Mouse (Mus musculus) left cerebral cortex, postnatal 4 days (tissue): ENCODE data around the gene Snrk. TPM values are rescaled to one million over a fixed set of nuclear protein-coding genes. Genes with fewer than 3 reads are reported as not detected.

Source experiments
- DNase-seq: peaks from one replicate; pipeline ENCODE4 v3.0.0-alpha.2; 2022
- intact Hi-C: fragments of 180-260 bp; cut with DNase I; formaldehyde crosslinking; loops from one replicate; pipeline ENCODE4 v1.15.1; 2025
- total RNA-seq, 2 experiments: library from RNA; stranded (reverse); gene quantifications; 2 replicates each; pipeline ENCODE4 v1.2.3; 2021

The Snrk gene
- total RNA-seq, 2 experiments from 2014 or later, result 109 to 120 TPM

- DNase-seq, result no peak
- intact Hi-C loops, result no loop called here
Measured at GRCm38 (mm10) chr9:122177256-122178220, 60.5 kb downstream of the Snrk start.

GRCm38 (mm10) chr9:122178427-122178826 is 61.4 kb downstream of the Snrk start:
- intact Hi-C loops, result no loop called here
- no peak for DNase-seq

DNA sequence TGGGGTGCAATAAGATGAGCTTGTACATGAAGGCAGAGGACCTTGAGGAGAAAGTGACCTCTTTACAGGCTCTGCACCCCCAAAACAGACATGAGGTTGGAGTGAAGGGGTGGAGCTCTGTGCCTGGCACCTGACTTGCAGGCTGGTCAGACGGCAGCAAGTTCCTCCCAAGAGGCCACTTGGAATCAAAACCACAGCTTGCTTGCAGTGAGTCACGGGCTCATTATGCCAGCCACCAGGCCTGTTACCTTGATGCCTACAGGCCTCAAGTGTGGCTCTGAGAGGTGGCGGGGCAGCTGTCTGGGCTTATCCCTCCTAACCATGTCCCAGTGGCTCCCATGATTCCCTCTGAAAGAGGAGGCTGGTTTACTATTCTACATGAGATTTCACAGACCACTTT is 63.0 kb downstream of the Snrk start:
- intact Hi-C loops, result no loop called here
- no peak for DNase-seq

DNA sequence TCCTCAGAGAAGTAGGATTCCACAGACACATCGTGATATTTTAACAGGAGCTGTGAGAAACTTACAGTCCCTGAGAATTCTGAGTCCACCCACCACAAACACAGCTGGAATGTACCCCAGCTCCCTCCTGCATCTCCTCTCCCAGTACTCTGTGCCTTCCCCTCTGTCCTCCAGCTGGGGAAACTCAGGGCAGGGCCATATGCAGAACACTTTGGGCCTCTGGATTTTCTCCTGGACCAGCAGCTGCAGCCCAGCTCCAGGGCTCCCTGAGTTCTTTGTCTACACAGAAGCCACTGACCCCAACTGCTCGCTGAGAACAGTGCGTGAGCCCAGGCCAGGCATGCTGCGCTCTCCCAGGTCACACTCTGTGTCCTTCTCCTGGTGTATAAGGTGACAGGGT is 66.0 kb downstream of the Snrk start:
- intact Hi-C loops, result no loop called here
- DNase-seq, result no peak

DNA sequence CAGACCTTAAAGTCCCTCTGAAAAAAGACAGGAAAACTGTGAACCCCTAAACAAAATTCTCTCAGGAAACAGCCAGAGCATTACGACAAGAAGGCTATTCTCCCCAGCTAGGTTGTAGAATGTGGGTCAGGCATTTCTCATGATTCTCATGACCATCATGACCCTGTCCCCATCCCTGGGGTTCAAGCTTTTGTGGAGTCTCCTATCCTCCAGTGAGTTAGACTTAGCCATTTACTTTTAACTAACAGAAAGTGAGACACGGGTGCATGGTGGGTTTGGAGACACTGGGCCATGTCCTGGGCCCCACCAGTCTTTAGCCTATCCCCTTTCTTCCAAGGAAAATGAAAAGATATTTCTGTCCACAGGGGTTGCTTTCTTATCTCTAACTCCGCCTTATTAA is 67.3 kb downstream of the Snrk start:
- DNase-seq, result no peak

GRCm38 (mm10) chr9:122185061-122185460 is 68.0 kb downstream of the Snrk start:
- DNase-seq, result peak; percentile 72
- intact Hi-C loops, result no loop called here

More for the DNA sequence above, 67.3 kb downstream of the Snrk start:
- intact Hi-C loops, result no loop called here

GRCm38 (mm10) chr9:122185953-122186352 is 68.9 kb downstream of the Snrk start:
- intact Hi-C loops, result no loop called here
- no peak for DNase-seq

DNA sequence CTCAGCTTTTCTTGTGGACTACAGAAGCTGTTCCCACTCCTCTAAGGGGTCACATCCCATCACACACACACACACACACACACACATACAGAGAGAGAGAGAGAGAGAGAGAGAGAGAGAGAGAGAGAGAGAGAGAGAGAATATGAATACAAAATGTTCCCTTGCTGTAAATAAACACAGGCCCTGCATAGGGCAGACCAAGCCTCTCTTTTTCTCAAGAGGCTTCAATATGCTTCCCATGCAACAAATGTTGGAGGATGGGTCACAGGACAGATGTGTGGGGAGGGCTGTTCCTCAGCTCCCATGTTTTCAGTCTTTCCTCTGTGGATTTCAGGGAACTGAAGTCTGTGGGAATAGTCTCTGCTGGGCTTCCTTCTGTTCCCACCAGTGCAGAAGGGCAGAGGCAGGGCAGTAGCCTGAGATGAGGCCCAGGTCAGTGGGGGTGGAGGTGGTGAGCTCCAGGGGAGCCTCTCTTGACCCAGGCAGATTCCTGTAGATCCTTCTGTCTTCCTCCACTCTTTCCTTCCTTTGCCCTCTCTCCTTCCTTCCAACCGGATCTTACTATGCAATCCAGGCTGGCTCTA is 69.7 kb downstream of the Snrk start:
- intact Hi-C loops, result no loop called here
- DNase-seq, result no peak

GRCm38 (mm10) chr9:122187451-122187921 is 70.4 kb downstream of the Snrk start:
- no peak for DNase-seq
- intact Hi-C loops, result no loop called here

DNA sequence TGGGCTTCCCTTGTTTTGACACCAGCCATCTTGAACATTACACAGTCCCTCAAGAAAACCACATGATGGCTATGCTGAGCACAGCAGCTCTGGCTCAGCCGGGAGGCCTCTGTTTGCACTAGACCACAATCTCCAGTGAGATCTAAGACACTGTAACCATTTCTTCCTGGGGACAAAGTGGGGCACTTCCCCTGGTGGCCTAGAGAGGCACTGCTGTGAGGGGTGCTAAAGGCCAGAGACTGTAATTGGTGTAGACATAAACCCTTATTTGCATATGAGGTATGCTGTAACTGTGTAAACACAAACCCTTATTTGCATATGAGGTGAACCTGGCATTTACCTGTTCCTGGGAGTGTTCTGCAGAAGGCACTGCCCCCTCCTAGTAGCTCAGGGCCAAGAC is 71.7 kb downstream of the Snrk start:
- DNase-seq, result no peak
- intact Hi-C loops, result no loop called here

- DNase-seq, result no peak
- intact Hi-C loops, result no loop called here
Measured at GRCm38 (mm10) chr9:122193361-122193760, 76.3 kb downstream of the Snrk start.

DNA sequence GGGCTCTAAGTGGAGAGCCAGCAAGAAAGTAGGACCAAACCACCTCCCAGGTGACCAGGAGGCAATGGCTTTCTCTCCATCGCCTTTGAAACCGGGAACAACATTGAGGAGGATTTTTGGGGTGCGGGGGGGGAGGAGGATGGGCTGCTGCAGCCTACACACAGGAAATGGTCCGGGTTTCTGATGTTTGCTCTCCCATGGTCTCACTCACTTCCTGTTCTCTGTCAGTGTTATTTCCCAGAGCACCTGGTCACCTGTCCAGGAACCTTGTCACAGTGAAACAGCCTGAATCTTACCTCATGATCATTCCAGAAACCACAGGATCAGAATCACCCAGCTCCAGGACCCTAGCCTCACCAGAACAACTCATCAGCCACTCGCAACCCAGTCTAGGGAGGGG is 76.8 kb downstream of the Snrk start:
- intact Hi-C loops, result no loop called here
- DNase-seq, result no peak

DNA sequence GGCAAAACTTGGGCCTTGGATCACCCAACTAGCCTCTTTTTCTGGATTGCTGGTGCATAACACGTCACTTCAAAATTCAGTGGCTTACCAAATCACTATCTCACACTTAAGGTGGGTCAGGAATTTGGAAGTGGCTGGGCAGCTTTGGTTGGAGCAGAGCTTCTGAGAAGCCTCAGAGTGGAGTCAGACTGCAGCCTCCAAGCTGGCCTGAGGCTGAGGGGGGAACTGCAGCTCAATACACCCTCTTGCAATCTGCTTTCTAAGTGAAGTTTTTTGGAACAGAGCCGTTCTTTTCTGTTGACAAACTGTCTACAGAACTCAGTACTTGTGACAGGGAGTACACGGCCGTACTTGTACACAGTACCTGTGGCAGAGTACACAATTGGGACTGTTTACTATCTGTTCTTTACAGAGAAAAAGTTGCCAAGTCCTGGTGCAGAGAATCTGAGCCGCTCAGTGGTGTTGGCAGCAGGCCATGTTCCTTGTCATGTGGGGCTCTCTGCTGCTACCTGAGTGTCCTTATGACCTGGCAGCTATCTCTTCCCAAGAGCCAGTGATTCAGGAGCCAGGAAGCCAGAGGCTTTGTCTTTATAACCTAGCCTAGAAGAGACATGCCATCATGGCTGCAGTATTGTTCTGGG is 78.1 kb downstream of the Snrk start:
- intact Hi-C loops, result no loop called here
- DNase-seq, result peak; percentile 39

GRCm38 (mm10) chr9:122197021-122197420 is 80.0 kb downstream of the Snrk start:
- intact Hi-C loops, result no loop called here
- DNase-seq, result no peak

DNA sequence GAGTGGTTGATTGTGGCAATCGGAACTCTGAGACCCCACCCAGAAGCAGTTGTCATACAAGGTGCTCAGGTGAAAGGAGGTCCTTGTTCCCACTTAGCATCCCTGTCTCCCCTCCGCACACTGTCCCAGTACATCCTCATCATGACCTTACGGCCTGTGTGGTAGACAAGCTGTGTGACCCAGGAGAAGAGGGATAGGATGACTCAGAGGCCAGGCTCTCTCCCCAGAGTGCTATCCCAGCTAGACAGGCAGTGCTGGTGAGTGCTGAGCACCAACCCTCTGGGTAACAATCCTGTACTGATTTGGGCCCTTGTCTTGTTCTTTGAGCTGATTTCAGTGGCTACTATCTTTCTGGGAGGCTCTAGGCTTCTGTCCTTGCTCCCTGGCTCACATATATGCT is 81.6 kb downstream of the Snrk start:
- no peak for DNase-seq
- intact Hi-C loops, result no loop called here

- peak; percentile 39 for DNase-seq
- intact Hi-C loops, result no loop called here
Measured at GRCm38 (mm10) chr9:122199253-122199652, 82.2 kb downstream of the Snrk start.

GRCm38 (mm10) chr9:122204508-122204907 is 87.4 kb downstream of the Snrk start:
- intact Hi-C loops, result no loop called here
- no peak for DNase-seq

- DNase-seq, result peak; percentile 27
- intact Hi-C loops, result no loop called here
Measured at GRCm38 (mm10) chr9:122205543-122206200, 88.6 kb downstream of the Snrk start.

GRCm38 (mm10) chr9:122208311-122208710 is 91.2 kb downstream of the Snrk start:
- DNase-seq, result no peak
- intact Hi-C loops, result no loop called here

DNA sequence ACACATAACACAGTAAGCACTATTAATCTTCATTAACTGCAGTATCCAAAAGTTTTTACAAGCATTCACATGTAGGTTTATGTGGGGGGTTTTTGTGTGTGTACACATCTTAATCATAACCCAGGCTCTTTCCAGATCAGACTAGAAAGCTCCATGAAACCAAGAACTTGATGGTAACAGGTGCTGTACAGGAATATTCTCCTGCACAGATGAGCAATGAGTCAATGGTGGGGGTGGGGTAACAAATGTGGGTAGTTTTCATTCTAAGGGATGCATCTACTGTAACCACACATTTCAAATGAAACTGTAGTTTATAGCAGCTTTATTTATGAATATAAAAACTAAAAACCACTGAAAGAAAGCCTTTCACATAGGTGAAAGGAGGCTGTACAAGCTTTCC is 98.1 kb downstream of the Snrk start:
- DNase-seq, result no peak
- intact Hi-C loops, result no loop called here

GRCm38 (mm10) chr9:122216945-122217529 is 100.0 kb downstream of the Snrk start:
- intact Hi-C loops, result no loop called here
- no peak for DNase-seq
